Mouse (Mus musculus): ENCODE measurements at regions not wholly inside any gene's neighbourhood (a gene's known extent, or its start where the extent isn't known, plus 50 kb on each side); places are given as distances from the start of the nearest gene placed in this dataset.

- no peaks in the 10 kb centered on the region for H3K9me3 ChIP-seq (replicated peaks; ENCODE audit: control insufficient read depth, low read length)
- no peaks in the 10 kb centered on the region for H3K4me1 ChIP-seq (ENCODE audit: control insufficient read depth, insufficient read depth, low read length)
- no peaks in the 10 kb centered on the region for H3K36me3 ChIP-seq (replicated peaks; ENCODE audit: control insufficient read depth, insufficient read depth, low read depth, low read length)
- no peaks in the 10 kb centered on the region for H3K27me3 ChIP-seq (ENCODE audit: control insufficient read depth, insufficient read depth, low read length)
- 87% methylated on average over 2 of the region's 2 CpGs for WGBS
- no peak overlapping the region for H3K27ac ChIP-seq (replicated peaks; ENCODE audit: low read depth, low read length)
- no peak overlapping the region for H3K4me2 ChIP-seq (ENCODE audit: low read depth, low read length)
- no peak for ATAC-seq (replicated peaks; ENCODE audit: insufficient number of reproducible peaks, low FRiP score, low TSS enrichment, low read depth)
- no peak for DNase-seq (ENCODE audit: low spot score)
- no peak overlapping the region for H3K9ac ChIP-seq (replicated peaks; ENCODE audit: low read length)
- no peak overlapping the region for H3K4me3 ChIP-seq (ENCODE audit: low read depth, low read length)
Observed at GRCm38 (mm10) chr5:82223622-82224021, 1131.4 kb downstream of the Tecrl start.

DNA sequence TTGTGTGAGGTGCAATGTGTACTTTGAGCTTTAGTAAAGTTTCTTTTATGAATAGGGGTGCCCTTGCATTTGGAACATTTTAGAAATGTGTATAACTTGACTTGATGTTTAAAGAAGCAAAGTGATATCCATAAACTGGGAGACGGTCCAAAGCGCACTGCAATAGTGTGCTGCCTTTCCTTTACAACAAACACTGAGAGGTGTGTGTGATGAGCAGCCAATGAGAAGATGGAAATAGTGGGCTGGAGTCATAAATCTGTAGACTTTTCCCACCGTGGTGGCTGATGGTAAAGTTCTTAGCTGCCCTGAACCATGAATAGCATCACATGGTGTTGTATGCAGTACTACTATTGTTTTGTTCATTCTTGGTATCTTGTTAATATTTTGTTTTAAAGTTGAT is 1151.4 kb downstream of the Tecrl start:
- H3K9ac ChIP-seq (replicated peaks; ENCODE audit: low read length), result no peak overlapping the region
- H3K9me3 ChIP-seq (replicated peaks; ENCODE audit: control insufficient read depth, low read length), result no peaks in the 10 kb centered on the region
- H3K36me3 ChIP-seq (replicated peaks; ENCODE audit: control insufficient read depth, insufficient read depth, low read depth, low read length), result no peaks in the 10 kb centered on the region
- DNase-seq (ENCODE audit: low spot score), result no peak
- H3K4me3 ChIP-seq (ENCODE audit: low read depth, low read length), result no peak overlapping the region
- no peak overlapping the region for H3K4me2 ChIP-seq (ENCODE audit: low read depth, low read length)
- no peak for ATAC-seq (replicated peaks; ENCODE audit: insufficient number of reproducible peaks, low FRiP score, low TSS enrichment, low read depth)
- no peaks in the 10 kb centered on the region for H3K27me3 ChIP-seq (ENCODE audit: control insufficient read depth, insufficient read depth, low read length)
- H3K4me1 ChIP-seq (ENCODE audit: control insufficient read depth, insufficient read depth, low read length), result no peaks in the 10 kb centered on the region
- 92% methylated on average over 3 of the region's 3 CpGs for WGBS
- no peak overlapping the region for H3K27ac ChIP-seq (replicated peaks; ENCODE audit: low read depth, low read length)

All from embryonic facial prominence, embryonic 11.5 days (tissue).